Mouse (Mus musculus) brain, adult 2 months (tissue): Measurements from ENCODE around the gene Atad2b.
"Not testable (repeated sequence)": the region's sequence is repeated elsewhere in the genome, so short reads cannot be mapped to it uniquely, and the experiment has no call there.

Source experiments
- DNase-seq: peaks from one replicate; pipeline ENCODE4 v3.0.0; 2011; ENCODE audit warnings: low read depth, low spot score

Gene Atad2b

GRCm38 (mm10) chr12:4916994-4917804 lies at the start of gene Atad2b:
Gene Atad2b, plus strand, starts transcription at chr12:4917353.
- peak; percentile 99 for DNase-seq

GRCm38 (mm10) chr12:4868924-4869323 lies 48.2 kb upstream of the Atad2b start:
- no peak for DNase-seq

- no peak for DNase-seq
These were observed 45.9 kb upstream of the Atad2b start for GRCm38 (mm10) chr12:4871260-4871659.

- DNase-seq: no peak
These were observed 44.9 kb upstream of the Atad2b start for GRCm38 (mm10) chr12:4872273-4872672.

GRCm38 (mm10) chr12:4872983-4873477 lies 44.1 kb upstream of the Atad2b start:
- no peak for DNase-seq

- no peak for DNase-seq
These were observed 43.6 kb upstream of the Atad2b start for GRCm38 (mm10) chr12:4873531-4873930.

GRCm38 (mm10) chr12:4874161-4874927 lies 42.8 kb upstream of the Atad2b start, which contains the start of gene Mfsd2b:
Gene Mfsd2b, minus strand, starts transcription at chr12:4874359.
- DNase-seq: peak; percentile 61

GRCm38 (mm10) chr12:4875623-4876022 lies 41.5 kb upstream of the Atad2b start:
- no peak for DNase-seq

- no peak for DNase-seq
These were observed 38.8 kb upstream of the Atad2b start for GRCm38 (mm10) chr12:4878296-4878783.

- DNase-seq: peak; percentile 19
These were observed 38.1 kb upstream of the Atad2b start for GRCm38 (mm10) chr12:4879048-4879447.

- DNase-seq: no peak
These were observed 35.1 kb upstream of the Atad2b start for GRCm38 (mm10) chr12:4882086-4882485.

GRCm38 (mm10) chr12:4885062-4885461 lies 32.1 kb upstream of the Atad2b start:
- no peak for DNase-seq

GRCm38 (mm10) chr12:4886581-4886980 lies 30.6 kb upstream of the Atad2b start:
- not testable (repeated sequence) for DNase-seq

GRCm38 (mm10) chr12:4888739-4889138 lies 28.4 kb upstream of the Atad2b start:
- DNase-seq: no peak

GRCm38 (mm10) chr12:4889251-4889650 lies 27.9 kb upstream of the Atad2b start:
- DNase-seq: no peak

- DNase-seq: no peak
These were observed 27.3 kb upstream of the Atad2b start for GRCm38 (mm10) chr12:4889891-4890290.

- DNase-seq: no peak
These were observed 19.1 kb upstream of the Atad2b start for GRCm38 (mm10) chr12:4898024-4898423.

GRCm38 (mm10) chr12:4905946-4906345 lies 11.2 kb upstream of the Atad2b start:
- peak; percentile 55 for DNase-seq

GRCm38 (mm10) chr12:4906476-4906875 lies 10.7 kb upstream of the Atad2b start:
- no peak for DNase-seq

GRCm38 (mm10) chr12:4906951-4907906 lies 9.9 kb upstream of the Atad2b start, which contains the start of gene Ubxn2a:
Gene Ubxn2a, minus strand, starts transcription at chr12:4907705.
- peak; percentile 98 for DNase-seq

- DNase-seq: no peak
These were observed 8.8 kb upstream of the Atad2b start for GRCm38 (mm10) chr12:4908391-4908790.
